13 mouse cellular contexts compared by ENCODE assay signal in genomic region chr14:20658902-20659301, GRCm38 (mm10). TPM values are rescaled to one million over a fixed set of nuclear protein-coding genes. Genes with fewer than 3 reads are reported as not detected.
"Had no signal": no experiment of that assay in that cellular context is flagged by ENCODE, and none has a peak within 500 bp of the region (broad histone marks: within the 10 kb centered on the region; RNA-seq: fewer than 3 reads in every experiment).

No protein-coding gene starts in this region.

- H3K4me3 ChIP-seq: midbrain, embryonic 10.5 days; midbrain, embryonic 12.5 days; neural tube, embryonic 12.5 days; stomach, embryonic 15.5 days had no signal

- H3K27me3 ChIP-seq: stomach, embryonic 15.5 days had no signal

- H3K4me2 ChIP-seq: lung, embryonic 14.5 days; midbrain, embryonic 12.5 days; neural tube, embryonic 12.5 days; stomach, embryonic 15.5 days had no signal

- H3K27ac ChIP-seq: midbrain, embryonic 10.5 days; midbrain, embryonic 12.5 days; neural tube, embryonic 12.5 days; stomach, embryonic 15.5 days; stomach, postnatal 0 days had no signal

- H3K9ac ChIP-seq: lung, embryonic 14.5 days; midbrain, embryonic 12.5 days; neural tube, embryonic 12.5 days; stomach, embryonic 15.5 days had no signal

- H3K9me3 ChIP-seq: midbrain, embryonic 10.5 days; midbrain, embryonic 12.5 days; neural tube, embryonic 12.5 days; stomach, embryonic 15.5 days had no signal

- DNase-seq: right cerebral cortex, postnatal 14 days; thymus, postnatal 4 days had no signal

- H3K36me3 ChIP-seq: midbrain, embryonic 10.5 days; midbrain, embryonic 12.5 days; neural tube, embryonic 12.5 days; stomach, embryonic 15.5 days had no signal

- ATAC-seq: midbrain, embryonic 16.5 days had no signal

RNA-seq across cellular contexts. Expression of gene Myoz1, which starts 2.6 kb away (rescaled TPM):
- total RNA-seq: megakaryocyte-erythroid progenitor cell, adult 5-6 weeks; neutrophil, adult 5-6 weeks had no signal
- polyA plus RNA-seq: midbrain, embryonic 10.5 days; midbrain, embryonic 14.5 days; spleen, adult 2 months had no signal

RNA-seq across cellular contexts. Expression of gene Synpo2l, which starts 9.3 kb away (rescaled TPM):
- total RNA-seq: neutrophil, adult 5-6 weeks had no signal
